Mouse (Mus musculus) liver, embryonic 16.5 days (tissue): Measurements from ENCODE around the gene Gm12166. TPM values are rescaled to one million over a fixed set of nuclear protein-coding genes. Genes with fewer than 3 reads are reported as not detected.
A peak's percentile ranks its signal among the peaks of the same experiment; 100 is the strongest.

ENCODE experiments used
- ATAC-seq: fragments of 200-750 bp; cut with Nextera tagmentation; 2 replicates; pipeline ENCODE4 v1.8.0; 2017; ENCODE audit warnings: low read depth, mild to moderate bottlenecking, moderate number of reproducible peaks, moderate library complexity
- H3K27ac ChIP-seq: fragments of 300-500 bp; sonication (generic); 2 replicates; pipeline ENCODE4 v1.5.1; 2014; ENCODE audit warnings: mild to moderate bottlenecking, low read length
- H3K27me3 ChIP-seq: fragments of 300-500 bp; sonication (generic); 2 replicates; pipeline ENCODE4 v1.6.1; 2014; ENCODE audit warnings: low read depth, low read length, mixed read lengths; ENCODE audit not compliant: control insufficient read depth, insufficient read depth
- H3K36me3 ChIP-seq: fragments of 300-500 bp; sonication (generic); 2 replicates; pipeline ENCODE4 v1.6.1; 2014; ENCODE audit warnings: mild to moderate bottlenecking; ENCODE audit not compliant: control insufficient read depth, insufficient read depth
- H3K4me1 ChIP-seq: fragments of 300-500 bp; sonication (generic); 2 replicates; pipeline ENCODE4 v1.6.1; 2014; ENCODE audit warnings: low read depth, low read length, mixed read lengths; ENCODE audit not compliant: control insufficient read depth
- H3K4me2 ChIP-seq: fragments of 300-500 bp; sonication (generic); 2 replicates; pipeline ENCODE4 v1.6.1; 2014; ENCODE audit warnings: low read depth, low read length, mixed read lengths
- H3K4me3 ChIP-seq: fragments of 300-500 bp; sonication (generic); 2 replicates; pipeline ENCODE4 v1.5.1; 2014; ENCODE audit warnings: low read depth, mild to moderate bottlenecking, low read length
- H3K9ac ChIP-seq: fragments of 300-500 bp; sonication (generic); 2 replicates; pipeline ENCODE4 v1.6.1; 2014; ENCODE audit warnings: low read depth, low read length
- H3K9me3 ChIP-seq: fragments of 300-500 bp; sonication (generic); replicated peaks from 2 replicates; pipeline ENCODE4 v1.6.1; 2016; ENCODE audit warnings: low read length; ENCODE audit not compliant: control insufficient read depth
- WGBS: fragments of 180-500 bp; shearing (Covaris S2); extraction: QIAGEN DNeasy Blood & Tissue Kit; methylation state at CpG from one replicate; pipeline ENCODE4 v1.1.7; 2014; ENCODE audit not compliant: insufficient replicate concordance; 5-methylcytosine and 5-hydroxymethylcytosine counted together
- polyA plus RNA-seq: library from polyadenylated mRNA; unstranded; fragments of >200 nt; fragmentation: Nextera tagmentation; extraction: Ambion mirVana; gene quantifications from 2 replicates; pipeline ENCODE4 v1.2.1, GENCODE M21; 2015

The Gm12166 gene
- polyA plus RNA-seq, 1 experiment from 2014 or later: 2.9 TPM

- no peak overlapping the region for H3K27ac ChIP-seq
- ATAC-seq: no peak
- H3K4me1 ChIP-seq: peaks cover 34% of the 10 kb centered on the region
- no peaks in the 10 kb centered on the region for H3K36me3 ChIP-seq
- no peak overlapping the region for H3K9ac ChIP-seq
- no peaks in the 10 kb centered on the region for H3K9me3 ChIP-seq
- H3K4me3 ChIP-seq: no peak overlapping the region
- WGBS: 54% methylated on average over 3 of the region's 3 CpGs
- no peaks in the 10 kb centered on the region for H3K27me3 ChIP-seq
- H3K4me2 ChIP-seq: no peak overlapping the region
Measured at GRCm38 (mm10) chr11:46086446-46086845, 34.3 kb upstream of the Gm12166 start.

GRCm38 (mm10) chr11:46085398-46086163, 33.5 kb upstream of the Gm12166 start:
- H3K4me1 ChIP-seq: peaks cover 27% of the 10 kb centered on the region
- ATAC-seq: no peak

GRCm38 (mm10) chr11:46084568-46084967, 32.4 kb upstream of the Gm12166 start:
- ATAC-seq: no peak

More at GRCm38 (mm10) chr11:46085398-46086163, 33.5 kb upstream of the Gm12166 start:
- Histone ChIP-seq H3K27ac (no peak overlapping the region), H3K9me3 (no peaks in the 10 kb centered on the region), H3K36me3 (no peaks in the 10 kb centered on the region), H3K4me2 (no peak overlapping the region), H3K27me3 (no peaks in the 10 kb centered on the region), H3K9ac (no peak overlapping the region), H3K4me3 (no peak overlapping the region)
- 76% methylated on average over 10 of the region's 10 CpGs for WGBS

GRCm38 (mm10) chr11:46083835-46084444, 31.8 kb upstream of the Gm12166 start:
- H3K9ac ChIP-seq: no peak overlapping the region

More at GRCm38 (mm10) chr11:46084568-46084967, 32.4 kb upstream of the Gm12166 start:
- Histone ChIP-seq H3K9ac (no peak overlapping the region), H3K27me3 (no peaks in the 10 kb centered on the region), H3K9me3 (no peaks in the 10 kb centered on the region), H3K4me3 (no peak overlapping the region), H3K27ac (no peak overlapping the region), H3K4me1 (peaks cover 17% of the 10 kb centered on the region), H3K4me2 (no peak overlapping the region), H3K36me3 (no peaks in the 10 kb centered on the region)
- 69% methylated on average over 3 of the region's 3 CpGs for WGBS

GRCm38 (mm10) chr11:46083405-46083804, 31.3 kb upstream of the Gm12166 start:
- Histone ChIP-seq H3K36me3 (no peaks in the 10 kb centered on the region), H3K4me3 (no peak overlapping the region), H3K9ac (no peak overlapping the region), H3K4me2 (no peak overlapping the region), H3K4me1 (peaks cover 11% of the 10 kb centered on the region), H3K9me3 (no peaks in the 10 kb centered on the region), H3K27me3 (no peaks in the 10 kb centered on the region), H3K27ac (peak overlapping the region; percentile 43; the same call in 1 of the 2 replicates)
- ATAC-seq: no peak
- WGBS: 35% methylated on average over 3 of the region's 3 CpGs

More at GRCm38 (mm10) chr11:46083835-46084444, 31.8 kb upstream of the Gm12166 start:
- H3K4me1 ChIP-seq: peaks cover 11% of the 10 kb centered on the region
- H3K9me3 ChIP-seq: no peaks in the 10 kb centered on the region
- no peaks in the 10 kb centered on the region for H3K36me3 ChIP-seq
- H3K27ac ChIP-seq: no peak overlapping the region; the same call in 1 of the 2 replicates
- H3K27me3 ChIP-seq: no peaks in the 10 kb centered on the region
- 40% methylated on average over 11 of the region's 11 CpGs for WGBS
- no peak for ATAC-seq
- H3K4me3 ChIP-seq: no peak overlapping the region
- no peak overlapping the region for H3K4me2 ChIP-seq

GRCm38 (mm10) chr11:46081075-46081474, 29.0 kb upstream of the Gm12166 start:
- Histone ChIP-seq H3K9ac (no peak overlapping the region), H3K4me2 (no peak overlapping the region), H3K36me3 (no peaks in the 10 kb centered on the region; the same call in 1 of the 2 replicates), H3K27ac (no peak overlapping the region), H3K4me3 (no peak overlapping the region), H3K27me3 (no peaks in the 10 kb centered on the region), H3K9me3 (peaks cover 5% of the 10 kb centered on the region; the same call in 1 of the 2 replicates), H3K4me1 (peaks cover 23% of the 10 kb centered on the region)
- no peak for ATAC-seq
- 69% methylated on average over 2 of the region's 2 CpGs for WGBS

- H3K9me3 ChIP-seq: peaks cover 5% of the 10 kb centered on the region; the same call in 1 of the 2 replicates
- H3K4me2 ChIP-seq: peak overlapping the region; percentile 61
- H3K9ac ChIP-seq: peak overlapping the region; percentile 62
- no peaks in the 10 kb centered on the region; the same call in 1 of the 2 replicates for H3K36me3 ChIP-seq
- H3K27ac ChIP-seq: peak overlapping the region; percentile 95
- H3K27me3 ChIP-seq: no peaks in the 10 kb centered on the region
- ATAC-seq: peak; percentile 100
- H3K4me1 ChIP-seq: peaks cover 26% of the 10 kb centered on the region
- WGBS: 21% methylated on average over 7 of the region's 7 CpGs
- peak overlapping the region; percentile 46 for H3K4me3 ChIP-seq
Measured at GRCm38 (mm10) chr11:46077732-46078375, 25.7 kb upstream of the Gm12166 start.

GRCm38 (mm10) chr11:46077304-46077703, 25.2 kb upstream of the Gm12166 start:
- peak overlapping the region; percentile 38 for H3K4me2 ChIP-seq
- peaks cover 5% of the 10 kb centered on the region; the same call in 1 of the 2 replicates for H3K9me3 ChIP-seq
- ATAC-seq: peak; percentile 1; the same call in 1 of the 2 replicates
- H3K9ac ChIP-seq: no peak overlapping the region
- no peaks in the 10 kb centered on the region for H3K27me3 ChIP-seq
- H3K36me3 ChIP-seq: no peaks in the 10 kb centered on the region; the same call in 1 of the 2 replicates
- no peak overlapping the region for H3K4me3 ChIP-seq
- H3K27ac ChIP-seq: peak overlapping the region; percentile 89
- peaks cover 30% of the 10 kb centered on the region for H3K4me1 ChIP-seq
- 65% methylated on average over 5 of the region's 5 CpGs for WGBS
